Mouse (Mus musculus) intestine, embryonic 14.5 days (tissue): ENCODE results near the gene Lsp1. TPM values are rescaled to one million over a fixed set of nuclear protein-coding genes. Genes with fewer than 3 reads are reported as not detected.

Experiments
- ATAC-seq: fragments of 200-750 bp; cut with Nextera tagmentation; replicated peaks from 2 replicates; pipeline ENCODE4 v1.8.0; 2017; ENCODE audit warnings: low read depth, moderate number of reproducible peaks, moderate TSS enrichment, moderate library complexity; ENCODE audit not compliant: low FRiP score, low TSS enrichment
- DNase-seq: peaks from one replicate; pipeline ENCODE4 v3.0.0-alpha.2; 2018; ENCODE audit warnings: low spot score
- H3K27ac ChIP-seq: fragments of 300-500 bp; sonication (generic); 2 replicates; pipeline ENCODE4 v1.5.1; 2014; ENCODE audit warnings: low read depth, mild to moderate bottlenecking, control low read depth
- H3K27me3 ChIP-seq: fragments of 300-500 bp; sonication (generic); replicated peaks from 2 replicates; pipeline ENCODE4 v1.6.1; 2014; ENCODE audit warnings: low read length, control low read depth; ENCODE audit not compliant: control insufficient read depth, insufficient read depth
- H3K36me3 ChIP-seq: fragments of 300-500 bp; sonication (generic); 2 replicates; pipeline ENCODE4 v1.6.1; 2014; ENCODE audit warnings: low read length, control low read depth; ENCODE audit not compliant: control insufficient read depth, insufficient read depth
- H3K4me1 ChIP-seq: fragments of 300-500 bp; sonication (generic); replicated peaks from 2 replicates; pipeline ENCODE4 v1.6.1; 2014; ENCODE audit warnings: low read length, control low read depth, mixed read lengths; ENCODE audit not compliant: control insufficient read depth, insufficient read depth
- H3K4me2 ChIP-seq: fragments of 300-500 bp; sonication (generic); 2 replicates; pipeline ENCODE4 v1.6.1; 2014; ENCODE audit warnings: low read length
- H3K4me3 ChIP-seq: fragments of 300-500 bp; sonication (generic); 2 replicates; pipeline ENCODE4 v1.5.1; 2014; ENCODE audit warnings: low read depth, low read length, control low read depth, mixed read lengths
- H3K9ac ChIP-seq: fragments of 300-500 bp; sonication (generic); 2 replicates; pipeline ENCODE4 v1.6.1; 2014; ENCODE audit warnings: mild to moderate bottlenecking, low read length
- H3K9me3 ChIP-seq: fragments of 300-500 bp; sonication (generic); 2 replicates; pipeline ENCODE4 v1.6.1; 2016; ENCODE audit warnings: low read length, control low read depth; ENCODE audit not compliant: control insufficient read depth
- WGBS: fragments of 180-500 bp; shearing (Covaris S2); extraction: QIAGEN DNeasy Blood & Tissue Kit; methylation state at CpG from one replicate; pipeline ENCODE4 v1.1.7; 2014; 5-methylcytosine and 5-hydroxymethylcytosine counted together
- polyA plus RNA-seq: library from polyadenylated mRNA; unstranded; fragments of >200 nt; fragmentation: Nextera tagmentation; extraction: Ambion mirVana; gene quantifications from 2 replicates; pipeline ENCODE4 v1.2.1, GENCODE M21; 2014

The Lsp1 gene
- polyA plus RNA-seq, 1 experiment from 2014 or later = 145 TPM

GRCm38 (mm10) chr7:142539828-142540227 is 79.2 kb downstream of the Lsp1 start:
- whole genome bisulfite sequencing = 51% methylated on average over 8 of the region's 8 CpGs
- Histone ChIP-seq H3K4me1 (peaks cover 52% of the 10 kb centered on the region), H3K9ac (no peak overlapping the region), H3K4me2 (no peak overlapping the region), H3K9me3 (no peaks in the 10 kb centered on the region), H3K36me3 (peaks cover 17% of the 10 kb centered on the region; the same call in 1 of the 2 replicates), H3K27me3 (no peaks in the 10 kb centered on the region), H3K27ac (no peak overlapping the region; the same call in 1 of the 2 replicates), H3K4me3 (no peak overlapping the region)
- DNase-seq (no peak), ATAC-seq (no peak)

DNA sequence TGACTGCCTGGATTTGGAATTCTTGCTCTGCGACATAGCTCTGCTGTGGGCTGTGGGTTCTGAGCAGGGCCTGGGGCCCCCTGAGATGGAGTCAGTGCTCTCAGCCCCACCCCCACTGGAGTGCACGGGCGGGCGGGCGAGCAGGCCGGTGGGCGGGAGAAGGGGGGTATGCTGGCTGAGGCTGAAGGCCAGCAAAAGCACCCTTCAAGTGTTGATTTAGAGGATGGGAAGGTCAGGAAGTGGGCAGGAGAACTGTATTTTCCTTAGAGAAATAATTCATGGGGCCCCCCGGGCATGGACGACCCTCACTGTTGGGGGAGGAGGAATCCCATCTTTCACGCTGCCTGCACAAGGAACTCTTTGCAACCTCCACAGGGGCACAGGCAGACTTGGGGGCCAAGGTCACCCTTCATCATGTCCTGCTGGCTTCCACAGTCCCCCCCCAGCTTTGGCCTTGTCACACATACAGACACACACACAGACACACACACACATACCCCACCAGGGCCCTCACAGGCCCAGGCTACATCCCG is 82.2 kb downstream of the Lsp1 start:
- Histone ChIP-seq H3K27ac (peak overlapping the region; percentile 74), H3K36me3 (peaks cover 12% of the 10 kb centered on the region; the same call in 1 of the 2 replicates), H3K9me3 (no peaks in the 10 kb centered on the region), H3K4me3 (no peak overlapping the region), H3K27me3 (no peaks in the 10 kb centered on the region), H3K9ac (peak overlapping the region; percentile 23; the same call in 1 of the 2 replicates), H3K4me1 (peaks cover 46% of the 10 kb centered on the region), H3K4me2 (peak overlapping the region; percentile 13; the same call in 1 of the 2 replicates)
- 5% methylated on average over 11 of the region's 11 CpGs for WGBS
- ATAC-seq (peak; percentile 63), DNase-seq (no peak)

Other genes with a start within 250 kb of the Lsp1 start
- not detected in 2 replicates for gene Gm7579, start 248.9 kb upstream of the Lsp1 start, polyA plus RNA-seq
- gene Krtap5-5, start 230.8 kb upstream of the Lsp1 start, polyA plus RNA-seq = not detected in 2 replicates
- gene Gm40460, start 219.7 kb upstream of the Lsp1 start, polyA plus RNA-seq = not detected in 2 replicates
- not detected in 2 replicates for gene Gm2431, start 202.5 kb upstream of the Lsp1 start, polyA plus RNA-seq
- gene Gm4559, start 186.4 kb upstream of the Lsp1 start, polyA plus RNA-seq = not detected in 2 replicates
- 0.42 TPM in 1 of 2 replicates, not detected in the other for gene Krtap5-1, start 163.7 kb upstream of the Lsp1 start, polyA plus RNA-seq
- not detected in 2 replicates for gene Krtap5-4, start 157.3 kb upstream of the Lsp1 start, polyA plus RNA-seq
- 1.7 and 2.1 TPM in 2 replicates for gene Ifitm10, start 87.1 kb upstream of the Lsp1 start, polyA plus RNA-seq
- gene Gm49369, start 78.1 kb upstream of the Lsp1 start, polyA plus RNA-seq = 0.54 TPM in 1 of 2 replicates, not detected in the other
- 245 and 248 TPM in 2 replicates for gene Ctsd, start 72.8 kb upstream of the Lsp1 start, polyA plus RNA-seq
- 1.6 and 3.8 TPM in 2 replicates for gene Syt8, start 26.0 kb upstream of the Lsp1 start, polyA plus RNA-seq
- gene Tnni2, start 19.0 kb upstream of the Lsp1 start, polyA plus RNA-seq = 1.7 and 3.2 TPM in 2 replicates
- 1.5 and 2.4 TPM in 2 replicates for gene Tnnt3, start 38.0 kb downstream of the Lsp1 start, polyA plus RNA-seq
- 36.1 and 45.8 TPM in 2 replicates for gene Mrpl23, start 71.9 kb downstream of the Lsp1 start, polyA plus RNA-seq
- 960 and 1,030 TPM in 2 replicates for gene Igf2, start 206.0 kb downstream of the Lsp1 start, polyA plus RNA-seq
- 0.13 and 0.24 TPM in 2 replicates for gene Gm49394, start 209.1 kb downstream of the Lsp1 start, polyA plus RNA-seq